In genomic region chr8:34392981-34393828, GRCm38 (mm10) we compare ENCODE assay signal across 11 mouse cellular contexts.
DNase-seq lines count a peak whose midpoint lies in the region; ATAC-seq lines count a peak whose summit lies in the region.
"Had no signal": no experiment of that assay in that cellular context is flagged by ENCODE, and none has a peak within 500 bp of the region (broad histone marks: within the 10 kb centered on the region; RNA-seq: fewer than 3 reads in every experiment).

No protein-coding gene starts in this region.

- DNase-seq in brain, adult 2 months (ENCODE audit: low read depth, low spot score): peak; percentile 95
- DNase-seq in cerebellum, postnatal 10 days: peak; percentile 76 to 86
- peak; percentile 47 for DNase-seq in left cerebral cortex, postnatal 4 days
- no peak for DNase-seq in embryo, embryonic 10.5 days (ENCODE audit: low spot score)
- no peak for DNase-seq in thymus, adult 18-20 months
- DNase-seq in retina, postnatal 1 day: no peak
- DNase-seq in spleen, adult 12 weeks (ENCODE audit: low spot score): no peak

- no peaks in the 10 kb centered on the region for H3K27me3 ChIP-seq in hindbrain, embryonic 13.5 days
- H3K27me3 ChIP-seq: embryonic facial prominence, embryonic 15.5 days; limb, embryonic 15.5 days had no signal

- intact Hi-C loops in left cerebral cortex, postnatal 4 days (cut with DNase I): loop anchor here (10.0 kb wide), 1 partner anchor 178 kb away; no protein-coding TSS in a partner anchor

- H3K4me1 ChIP-seq in hindbrain, embryonic 13.5 days (replicated peaks): peaks cover 47% of the 10 kb centered on the region

- ATAC-seq in hindbrain, embryonic 13.5 days (ENCODE audit: low FRiP score): no peak

- no peaks in the 10 kb centered on the region for H3K9me3 ChIP-seq in hindbrain, embryonic 13.5 days
- H3K9me3 ChIP-seq: embryonic facial prominence, embryonic 15.5 days; limb, embryonic 15.5 days had no signal

- WGBS in hindbrain, embryonic 13.5 days: 75% methylated on average over 15 of the region's 15 CpGs

- H3K27ac ChIP-seq in hindbrain, embryonic 13.5 days: peak overlapping the region; percentile 85
- H3K27ac ChIP-seq: embryonic facial prominence, embryonic 15.5 days; limb, embryonic 15.5 days had no signal

- H3K9ac ChIP-seq in hindbrain, embryonic 13.5 days: no peak overlapping the region
- H3K9ac ChIP-seq: embryonic facial prominence, embryonic 15.5 days; limb, embryonic 15.5 days had no signal

- H3K4me2 ChIP-seq in hindbrain, embryonic 13.5 days: no peak overlapping the region
- H3K4me2 ChIP-seq: embryonic facial prominence, embryonic 15.5 days; limb, embryonic 15.5 days had no signal

- H3K36me3 ChIP-seq in hindbrain, embryonic 13.5 days: no peaks in the 10 kb centered on the region
- H3K36me3 ChIP-seq: embryonic facial prominence, embryonic 15.5 days; G1E; limb, embryonic 15.5 days had no signal

- H3K4me3 ChIP-seq in hindbrain, embryonic 13.5 days: no peak overlapping the region
- H3K4me3 ChIP-seq: embryonic facial prominence, embryonic 15.5 days; limb, embryonic 15.5 days had no signal

Comparison
In these comparisons a context has a peak if more than half of its experiments do, and no peak if none do; other contexts are left out.
1. DNase-seq: peak in brain, adult 2 months (single experiment), cerebellum, postnatal 10 days (2 of 2) and left cerebral cortex, postnatal 4 days (single experiment); none in embryo, embryonic 10.5 days (single experiment), thymus, adult 18-20 months (0 of 2), retina, postnatal 1 day (single experiment) and spleen, adult 12 weeks (single experiment).